Mouse (Mus musculus): ENCODE results near the gene Gm3159. TPM values are rescaled to one million over a fixed set of nuclear protein-coding genes. Genes with fewer than 3 reads are reported as not detected.
A peak's percentile ranks its signal among the peaks of the same experiment; 100 is the strongest.
"Not testable (repeated sequence)": the region's sequence is repeated elsewhere in the genome, so short reads cannot be mapped to it uniquely, and the experiment has no call there.

Gm3159 gene
- polyA plus RNA-seq, 1 experiment from 2014 or later = not detected

- not testable (repeated sequence) for H3K4me3 ChIP-seq (ENCODE audit: low read depth, low read length); H3K36me3 ChIP-seq (replicated peaks; ENCODE audit: control insufficient read depth, insufficient read depth, low read depth, low read length); H3K27ac ChIP-seq (replicated peaks; ENCODE audit: low read depth, low read length); DNase-seq (ENCODE audit: low spot score); ATAC-seq (replicated peaks; ENCODE audit: insufficient number of reproducible peaks, low FRiP score, low TSS enrichment, low read depth); H3K9me3 ChIP-seq (replicated peaks; ENCODE audit: control insufficient read depth, low read length); H3K9ac ChIP-seq (replicated peaks; ENCODE audit: low read length); H3K27me3 ChIP-seq (ENCODE audit: control insufficient read depth, insufficient read depth, low read length); H3K4me2 ChIP-seq (ENCODE audit: low read depth, low read length); H3K4me1 ChIP-seq (ENCODE audit: control insufficient read depth, insufficient read depth, low read length)
- WGBS = 71% methylated on average over 4 of the region's 5 CpGs
Observed at GRCm38 (mm10) chr14:4401245-4401644, 3.9 kb downstream of the Gm3159 start.

DNA sequence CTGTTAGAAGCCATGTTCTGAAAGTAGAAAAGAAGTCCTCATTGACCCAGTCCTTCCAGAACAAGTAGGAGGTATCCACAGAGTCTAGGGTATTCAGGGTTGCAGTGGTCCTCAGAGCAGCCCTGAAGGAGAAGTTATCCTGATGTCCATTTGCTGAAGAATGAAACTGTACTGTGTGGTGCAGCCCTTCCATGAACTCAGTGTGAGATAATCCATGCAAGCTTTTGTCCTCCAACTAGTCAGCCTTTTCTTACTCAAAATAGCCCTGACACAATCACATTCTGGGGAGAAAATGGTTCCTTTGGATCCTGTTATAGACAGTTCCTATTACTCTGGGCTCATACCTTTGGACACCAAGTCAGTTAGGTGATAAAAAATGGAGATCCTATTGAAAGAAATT, 6.5 kb downstream of the Gm3159 start:
- H3K36me3 ChIP-seq (replicated peaks; ENCODE audit: control insufficient read depth, insufficient read depth, low read depth, low read length); H3K4me2 ChIP-seq (ENCODE audit: low read depth, low read length); H3K27me3 ChIP-seq (ENCODE audit: control insufficient read depth, insufficient read depth, low read length); H3K27ac ChIP-seq (replicated peaks; ENCODE audit: low read depth, low read length); H3K9ac ChIP-seq (replicated peaks; ENCODE audit: low read length); H3K9me3 ChIP-seq (replicated peaks; ENCODE audit: control insufficient read depth, low read length); H3K4me1 ChIP-seq (ENCODE audit: control insufficient read depth, insufficient read depth, low read length); ATAC-seq (replicated peaks; ENCODE audit: insufficient number of reproducible peaks, low FRiP score, low TSS enrichment, low read depth); H3K4me3 ChIP-seq (ENCODE audit: low read depth, low read length); DNase-seq (ENCODE audit: low spot score): not testable (repeated sequence)

GRCm38 (mm10) chr14:4409939-4410338, 12.6 kb downstream of the Gm3159 start:
- H3K4me1 ChIP-seq (ENCODE audit: control insufficient read depth, insufficient read depth, low read length); H3K9me3 ChIP-seq (replicated peaks; ENCODE audit: control insufficient read depth, low read length); H3K27ac ChIP-seq (replicated peaks; ENCODE audit: low read depth, low read length); H3K4me2 ChIP-seq (ENCODE audit: low read depth, low read length); ATAC-seq (replicated peaks; ENCODE audit: insufficient number of reproducible peaks, low FRiP score, low TSS enrichment, low read depth); H3K36me3 ChIP-seq (replicated peaks; ENCODE audit: control insufficient read depth, insufficient read depth, low read depth, low read length); H3K4me3 ChIP-seq (ENCODE audit: low read depth, low read length); H3K9ac ChIP-seq (replicated peaks; ENCODE audit: low read length); H3K27me3 ChIP-seq (ENCODE audit: control insufficient read depth, insufficient read depth, low read length); DNase-seq (ENCODE audit: low spot score): not testable (repeated sequence)
- 50% methylated on average over 1 of the region's 1 CpGs for WGBS

GRCm38 (mm10) chr14:4414965-4415835, 17.9 kb downstream of the Gm3159 start, which contains the start of gene Gm3164:
TSS of gene Gm3164 (plus strand) at chr14:4415448.
- not testable (repeated sequence) for H3K9me3 ChIP-seq (replicated peaks; ENCODE audit: control insufficient read depth, low read length); H3K27ac ChIP-seq (replicated peaks; ENCODE audit: low read depth, low read length); ATAC-seq (replicated peaks; ENCODE audit: insufficient number of reproducible peaks, low FRiP score, low TSS enrichment, low read depth); H3K27me3 ChIP-seq (ENCODE audit: control insufficient read depth, insufficient read depth, low read length); H3K4me1 ChIP-seq (ENCODE audit: control insufficient read depth, insufficient read depth, low read length); H3K36me3 ChIP-seq (replicated peaks; ENCODE audit: control insufficient read depth, insufficient read depth, low read depth, low read length)
- H3K9ac ChIP-seq (replicated peaks; ENCODE audit: low read length) = peak within 1 kb of the TSS; percentile 46
- 1% methylated on average over 19 of the region's 59 CpGs for WGBS
- peak; percentile 2 for DNase-seq (ENCODE audit: low spot score)
- H3K4me3 ChIP-seq (ENCODE audit: low read depth, low read length) = peak within 1 kb of the TSS; percentile 38
- peak within 1 kb of the TSS; percentile 49 for H3K4me2 ChIP-seq (ENCODE audit: low read depth, low read length)

- not testable (repeated sequence) for H3K27ac ChIP-seq (replicated peaks; ENCODE audit: low read depth, low read length); DNase-seq (ENCODE audit: low spot score); H3K4me3 ChIP-seq (ENCODE audit: low read depth, low read length); H3K9me3 ChIP-seq (replicated peaks; ENCODE audit: control insufficient read depth, low read length); ATAC-seq (replicated peaks; ENCODE audit: insufficient number of reproducible peaks, low FRiP score, low TSS enrichment, low read depth); H3K4me2 ChIP-seq (ENCODE audit: low read depth, low read length); H3K36me3 ChIP-seq (replicated peaks; ENCODE audit: control insufficient read depth, insufficient read depth, low read depth, low read length); H3K9ac ChIP-seq (replicated peaks; ENCODE audit: low read length); H3K4me1 ChIP-seq (ENCODE audit: control insufficient read depth, insufficient read depth, low read length); H3K27me3 ChIP-seq (ENCODE audit: control insufficient read depth, insufficient read depth, low read length)
Observed at GRCm38 (mm10) chr14:4430692-4431091, 33.4 kb downstream of the Gm3159 start, which contains the start of gene Gm3173. TSS of gene Gm3173 (plus strand) at chr14:4430992.

Other genes starting within 250 kb of the Gm3159 start
- gene Gm3127, start 232.5 kb upstream of the Gm3159 start, polyA plus RNA-seq (2014; fragmentation: Nextera tagmentation; extraction: Ambion mirVana) = not detected in 2 replicates
- 1.8 and 1.9 TPM in 2 replicates for gene Gm2974, start 214.9 kb upstream of the Gm3159 start, polyA plus RNA-seq (2014; fragmentation: Nextera tagmentation; extraction: Ambion mirVana)
- not detected in 2 replicates for gene Gm3138, start 147.9 kb upstream of the Gm3159 start, polyA plus RNA-seq (2014; fragmentation: Nextera tagmentation; extraction: Ambion mirVana)
- not detected in 2 replicates for gene Gm3149, start 80.2 kb upstream of the Gm3159 start, polyA plus RNA-seq (2014; fragmentation: Nextera tagmentation; extraction: Ambion mirVana)
- gene 2610042L04Rik, start 62.8 kb upstream of the Gm3159 start, polyA plus RNA-seq (2014; fragmentation: Nextera tagmentation; extraction: Ambion mirVana) = 0.74 and 1.3 TPM in 2 replicates
- 1.1 and 1.4 TPM in 2 replicates for gene Gm3164, start 17.9 kb downstream of the Gm3159 start, polyA plus RNA-seq (2014; fragmentation: Nextera tagmentation; extraction: Ambion mirVana)
- not detected in 2 replicates for gene Gm3173, start 33.5 kb downstream of the Gm3159 start, polyA plus RNA-seq (2014; fragmentation: Nextera tagmentation; extraction: Ambion mirVana)
- gene Gm3182, start 84.2 kb downstream of the Gm3159 start, polyA plus RNA-seq (2014; fragmentation: Nextera tagmentation; extraction: Ambion mirVana) = not detected in 2 replicates
- gene Gm3047, start 157.9 kb downstream of the Gm3159 start, polyA plus RNA-seq (2014; fragmentation: Nextera tagmentation; extraction: Ambion mirVana) = not detected in 2 replicates
- gene Gm8159, start 234.8 kb downstream of the Gm3159 start, polyA plus RNA-seq (2014; fragmentation: Nextera tagmentation; extraction: Ambion mirVana) = not detected in 2 replicates